Mouse (Mus musculus): ENCODE results near the gene Colgalt1.

DNA sequence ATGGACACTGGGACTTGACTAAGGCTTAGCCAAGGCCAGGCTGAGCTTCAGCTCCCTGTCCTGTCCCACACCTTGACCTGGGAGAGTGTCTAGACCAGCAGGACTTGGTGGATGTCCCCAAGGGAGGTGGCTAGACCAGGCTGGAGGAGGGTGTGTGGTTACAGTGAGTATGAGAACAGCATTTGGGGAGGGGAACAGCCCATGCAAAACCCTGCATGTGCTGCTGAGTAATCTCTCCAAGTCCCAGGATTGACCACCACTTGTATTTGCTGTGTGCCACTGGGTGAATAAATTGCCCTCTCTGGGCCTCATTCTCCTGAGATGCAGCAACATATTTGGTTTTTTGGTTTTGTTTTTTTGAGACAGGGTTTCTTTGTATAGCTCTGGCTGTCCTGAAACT is 12.4 kb upstream of the Colgalt1 start:
- TF ChIP-seq CTCF (IDR thresholded peaks at IDR 0.05; ENCODE audit: extremely low read depth, insufficient read length, insufficient replicate concordance, low read depth, low read length) (no peak), POLR2A (IDR thresholded peaks at IDR 0.05; ENCODE audit: low read depth, low read length) (no peak)

Measured in small intestine, adult 2 months (tissue).